Mouse (Mus musculus) lung, postnatal 0 days (tissue): ENCODE measurements around the gene Egfl7.

Experiments
- CTCF ChIP-seq: IDR thresholded peaks from 2 replicates; pipeline ENCODE4 v1.5.1; 2016; ENCODE audit warnings: antibody characterized with exemption, mild to moderate bottlenecking
- EP300 ChIP-seq: IDR thresholded peaks from 2 replicates; pipeline ENCODE4 v1.6.1; 2016; ENCODE audit warnings: antibody characterized with exemption, mild to moderate bottlenecking, control low read depth

GRCm38 (mm10) chr2:26587044-26587405 is 7.2 kb downstream of the Egfl7 start:
- TF ChIP-seq CTCF (no peak; the same call in 1 of the 2 replicates), EP300 (no peak)
